Mouse (Mus musculus) embryo, embryonic 11.5 days (tissue): ENCODE data around the gene Ldhc.

ENCODE experiments used
- DNase-seq: peaks from one replicate; pipeline ENCODE4 v3.0.0-alpha.2; 2012; ENCODE audit warnings: low read depth, low spot score

Gene Ldhc

DNA sequence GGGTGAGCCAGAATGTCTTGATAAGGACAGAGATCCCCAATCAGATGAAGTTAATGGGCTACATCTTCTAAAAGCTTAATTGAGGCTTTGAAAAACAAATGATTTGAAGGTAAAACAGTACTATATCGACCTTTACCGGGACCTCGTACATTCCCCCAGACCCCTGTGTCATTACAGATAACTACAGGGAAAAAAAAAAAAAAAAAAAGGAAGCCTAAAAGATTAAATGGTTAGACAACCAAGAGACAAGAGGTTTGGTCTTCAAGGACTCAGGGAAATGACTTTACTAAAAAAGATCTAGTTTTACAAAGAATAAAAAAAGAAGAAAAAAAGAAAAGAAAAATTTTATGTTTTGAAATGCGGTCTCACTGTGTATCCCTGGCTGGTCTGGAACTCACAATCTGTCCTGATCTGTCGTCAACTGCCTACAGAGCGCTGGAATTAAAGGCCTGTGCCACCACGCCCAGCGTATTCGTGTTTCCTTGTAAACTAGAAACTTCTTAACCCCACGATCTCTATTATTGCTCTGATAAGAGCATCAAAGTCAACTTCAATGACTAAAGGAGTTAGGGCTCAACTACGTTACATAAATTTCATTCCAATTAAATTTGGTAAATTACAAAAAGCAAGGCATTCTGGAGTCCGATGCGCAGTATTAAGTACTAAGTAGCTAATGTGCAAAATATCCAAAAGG, 57.8 kb downstream of the Ldhc start:
- no peak for DNase-seq

DNA sequence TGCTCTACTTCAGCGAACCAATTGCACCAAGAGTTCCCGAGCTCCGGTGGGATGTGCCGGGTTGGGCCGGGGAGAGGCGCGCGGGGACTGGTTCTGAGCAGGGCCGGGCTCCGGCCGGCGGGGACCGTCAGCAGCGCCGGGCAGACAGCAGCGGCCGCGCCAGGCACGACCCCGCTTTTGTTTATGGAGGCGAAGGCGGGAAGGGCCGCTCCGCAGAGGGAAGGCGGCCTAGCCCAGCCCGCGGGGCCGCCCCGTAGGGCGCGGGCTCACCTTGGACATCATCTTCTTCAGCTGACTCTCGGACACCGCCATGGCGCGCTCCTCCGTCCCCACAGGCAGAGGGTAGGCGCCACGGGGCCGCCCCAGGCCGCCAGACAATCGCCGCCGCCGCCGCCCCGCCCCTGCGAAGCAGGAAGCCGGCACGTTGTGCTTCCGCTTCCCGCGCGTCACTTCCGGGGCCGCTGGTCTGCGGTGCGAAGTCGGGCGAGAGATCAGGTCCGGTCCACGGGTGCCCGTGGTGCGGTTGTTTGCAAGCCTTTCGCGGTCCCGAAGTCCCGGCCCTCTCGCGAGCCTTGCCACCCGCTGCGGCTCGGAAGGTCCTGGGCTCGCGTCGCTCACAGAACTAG, 58.7 kb downstream of the Ldhc start, which contains the start of gene Tsg101:
Gene Tsg101 (minus strand): TSS at position 419 of the 626 bp plus-strand sequence.
- DNase-seq = peak; percentile 74

DNA sequence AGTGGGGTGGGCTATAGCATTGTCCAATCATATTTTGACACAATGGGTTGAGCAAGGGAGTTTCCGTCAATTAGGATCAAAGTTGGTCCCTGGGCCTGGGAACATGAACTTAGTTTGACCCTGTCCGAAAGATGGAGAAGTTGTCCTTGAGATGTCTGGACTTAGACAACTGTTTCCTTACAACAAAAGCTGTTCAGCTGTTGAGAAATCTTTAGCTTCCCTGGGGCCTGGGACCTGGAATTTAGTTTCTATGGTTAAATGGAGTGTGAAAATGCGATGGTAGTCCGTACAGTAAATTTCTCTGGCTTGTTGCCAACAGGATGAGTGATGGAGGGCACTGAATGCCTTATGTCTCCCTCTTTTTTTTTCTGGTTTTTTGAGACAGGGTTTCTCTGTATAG, 61.1 kb downstream of the Ldhc start:
- DNase-seq = no peak
